Mouse (Mus musculus) forebrain, postnatal 0 days (tissue): ENCODE results near the gene Ppp2r5b. TPM values are rescaled to one million over a fixed set of nuclear protein-coding genes. Genes with fewer than 3 reads are reported as not detected.
A peak's percentile ranks its signal among the peaks of the same experiment; 100 is the strongest.

Experiments
- ATAC-seq: fragments of 200-750 bp; cut with Nextera tagmentation; 2 replicates; pipeline ENCODE4 v1.8.0; 2017; ENCODE audit warnings: mild to moderate bottlenecking, moderate library complexity
- DNase-seq: peaks from one replicate; pipeline ENCODE4 v3.0.0-alpha.2; 2015
- H3K27ac ChIP-seq: fragments of 300-500 bp; sonication (generic); 2 replicates; pipeline ENCODE4 v1.5.1; 2014; ENCODE audit warnings: low read depth, mild to moderate bottlenecking, antibody characterized with exemption, low read length, moderate library complexity, mixed read lengths
- H3K27me3 ChIP-seq: fragments of 300-500 bp; sonication (generic); 2 replicates; pipeline ENCODE4 v1.6.1; 2014; ENCODE audit warnings: mild to moderate bottlenecking, low read length, mixed read lengths; ENCODE audit not compliant: insufficient read depth
- H3K36me3 ChIP-seq: fragments of 300-500 bp; sonication (generic); 2 replicates; pipeline ENCODE4 v1.6.1; 2014; ENCODE audit warnings: mild to moderate bottlenecking, moderate library complexity; ENCODE audit not compliant: insufficient read depth
- H3K4me1 ChIP-seq: fragments of 300-500 bp; sonication (generic); 2 replicates; pipeline ENCODE4 v1.6.1; 2014; ENCODE audit warnings: antibody characterized with exemption; ENCODE audit not compliant: insufficient read depth
- H3K4me2 ChIP-seq: fragments of 300-500 bp; sonication (generic); 2 replicates; pipeline ENCODE4 v1.6.1; 2014; ENCODE audit warnings: low read depth, mild to moderate bottlenecking, moderate library complexity
- H3K4me3 ChIP-seq: fragments of 300-500 bp; sonication (generic); 2 replicates; pipeline ENCODE4 v1.5.1; 2014; ENCODE audit warnings: low read depth, low read length, mixed read lengths
- H3K9ac ChIP-seq: fragments of 300-500 bp; sonication (generic); 2 replicates; pipeline ENCODE4 v1.6.1; 2014; ENCODE audit warnings: mild to moderate bottlenecking
- H3K9me3 ChIP-seq: fragments of 300-500 bp; sonication (generic); 2 replicates; pipeline ENCODE4 v1.6.1; 2016; ENCODE audit warnings: low read length
- CTCF ChIP-seq: sonication (generic); IDR thresholded peaks from 2 replicates; pipeline ENCODE4 v1.5.1; 2016; ENCODE audit warnings: antibody characterized with exemption, control low read depth, low read depth
- WGBS: fragments of 180-500 bp; shearing (Covaris S2); extraction: QIAGEN DNeasy Blood & Tissue Kit; methylation state at CpG from one replicate; pipeline ENCODE4 v1.1.7; 2014; 5-methylcytosine and 5-hydroxymethylcytosine counted together
- polyA plus RNA-seq: library from polyadenylated mRNA; unstranded; fragments of >200 nt; fragmentation: Nextera tagmentation; extraction: Ambion mirVana; gene quantifications from 2 replicates; pipeline ENCODE4 v1.2.1, GENCODE M21; 2015
- total RNA-seq: library from RNA; depleted of rRNA; stranded (reverse); fragments of >200 nt; gene quantifications from 2 replicates; pipeline ENCODE4 v1.2.3, GENCODE M21; 2014

Ppp2r5b gene
- total and polyA plus RNA-seq, 2 experiments from 2014 or later: 159 to 203 TPM

- no peaks in the 10 kb centered on the region for H3K9me3 ChIP-seq
- peaks cover 45% of the 10 kb centered on the region for H3K36me3 ChIP-seq
- peak; percentile 57 for DNase-seq
- no peaks in the 10 kb centered on the region for H3K4me1 ChIP-seq
- WGBS: 57% methylated on average over 7 of the region's 7 CpGs
- ATAC-seq: peak; percentile 54
- no peak overlapping the region for H3K4me3 ChIP-seq
- peak; percentile 93 for TF ChIP-seq CTCF
- H3K4me2 ChIP-seq: no peak overlapping the region
- H3K27me3 ChIP-seq: no peaks in the 10 kb centered on the region
- no peak overlapping the region for H3K27ac ChIP-seq
- H3K9ac ChIP-seq: no peak overlapping the region
These were observed 26.6 kb upstream of the Ppp2r5b start for GRCm38 (mm10) chr19:6262222-6262621.

DNA sequence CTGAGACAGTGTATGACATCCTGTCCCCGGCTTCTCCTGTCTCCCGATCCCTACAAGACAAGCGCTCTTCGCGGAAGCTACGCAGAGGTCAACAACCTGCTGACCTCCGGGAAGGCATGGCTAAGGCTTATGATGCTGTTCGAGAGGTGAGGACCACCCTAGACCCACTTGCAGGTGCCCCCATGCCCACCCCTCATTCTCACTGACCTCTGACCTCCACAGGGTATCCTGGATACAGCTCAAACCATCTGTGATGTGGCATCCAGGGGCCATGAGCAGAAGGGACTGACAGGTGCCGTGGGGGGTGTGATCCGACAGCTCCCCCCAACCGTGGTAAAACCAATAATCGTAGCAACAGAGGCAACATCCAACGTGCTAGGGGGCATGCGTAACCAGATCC lies 25.7 kb upstream of the Ppp2r5b start:
- TF ChIP-seq CTCF: no peak
- H3K36me3 ChIP-seq: peaks cover 53% of the 10 kb centered on the region
- H3K27me3 ChIP-seq: no peaks in the 10 kb centered on the region
- H3K9me3 ChIP-seq: no peaks in the 10 kb centered on the region
- no peak for DNase-seq
- 94% methylated on average over 14 of the region's 14 CpGs for WGBS
- H3K9ac ChIP-seq: no peak overlapping the region
- ATAC-seq: no peak
- no peak overlapping the region for H3K27ac ChIP-seq
- no peak overlapping the region for H3K4me2 ChIP-seq
- no peak overlapping the region for H3K4me3 ChIP-seq
- H3K4me1 ChIP-seq: no peaks in the 10 kb centered on the region

- TF ChIP-seq CTCF: peak; percentile 51
- Histone ChIP-seq H3K36me3 (peaks cover 58% of the 10 kb centered on the region), H3K4me1 (no peaks in the 10 kb centered on the region), H3K4me3 (no peak overlapping the region), H3K27me3 (no peaks in the 10 kb centered on the region), H3K9me3 (no peaks in the 10 kb centered on the region), H3K4me2 (no peak overlapping the region), H3K9ac (no peak overlapping the region), H3K27ac (no peak overlapping the region)
- no peak for DNase-seq
- WGBS: 84% methylated on average over 4 of the region's 4 CpGs
- no peak for ATAC-seq
These were observed 25.3 kb upstream of the Ppp2r5b start for GRCm38 (mm10) chr19:6260946-6261345.

- no peak for ATAC-seq
- Histone ChIP-seq H3K4me1 (no peaks in the 10 kb centered on the region), H3K9me3 (no peaks in the 10 kb centered on the region), H3K4me3 (no peak overlapping the region), H3K36me3 (peaks cover 63% of the 10 kb centered on the region), H3K27ac (no peak overlapping the region), H3K9ac (no peak overlapping the region), H3K4me2 (no peak overlapping the region), H3K27me3 (no peaks in the 10 kb centered on the region)
- peak; percentile 36; the same call in 1 of the 2 replicates for TF ChIP-seq CTCF
- DNase-seq: peak; percentile 38
- WGBS: 73% methylated on average over 2 of the region's 2 CpGs
These were observed 24.8 kb upstream of the Ppp2r5b start for GRCm38 (mm10) chr19:6260428-6260827.

DNA sequence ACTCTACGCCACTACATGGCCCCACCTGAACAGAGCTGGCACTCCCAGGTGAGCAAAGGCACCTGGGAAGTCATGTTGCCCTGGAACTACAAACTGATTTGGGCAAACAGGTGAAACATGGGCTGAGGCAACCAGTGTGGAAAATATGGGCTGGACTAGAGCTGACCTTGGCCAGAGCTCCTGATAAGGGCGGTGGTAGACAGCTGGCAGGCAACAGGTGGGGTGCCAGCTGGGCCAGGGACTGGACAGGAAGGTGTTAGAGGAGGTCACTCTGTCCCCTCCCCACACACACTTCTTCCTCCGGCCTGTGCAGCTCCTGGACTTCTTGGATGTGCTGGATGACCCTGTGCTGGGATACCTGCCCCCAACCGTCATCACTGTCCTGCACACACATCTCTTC lies 17.3 kb upstream of the Ppp2r5b start:
- no peaks in the 10 kb centered on the region for H3K4me1 ChIP-seq
- no peak for DNase-seq
- no peak overlapping the region for H3K27ac ChIP-seq
- ATAC-seq: no peak
- no peak for TF ChIP-seq CTCF
- no peak overlapping the region for H3K4me3 ChIP-seq
- peaks cover 82% of the 10 kb centered on the region for H3K36me3 ChIP-seq
- 97% methylated on average over 4 of the region's 4 CpGs for WGBS
- H3K27me3 ChIP-seq: no peaks in the 10 kb centered on the region
- H3K4me2 ChIP-seq: no peak overlapping the region
- no peak overlapping the region for H3K9ac ChIP-seq
- no peaks in the 10 kb centered on the region for H3K9me3 ChIP-seq

- DNase-seq (no peak), ATAC-seq (no peak)
- Histone ChIP-seq H3K9ac (no peak overlapping the region), H3K9me3 (no peaks in the 10 kb centered on the region), H3K36me3 (peaks cover 66% of the 10 kb centered on the region), H3K4me2 (no peak overlapping the region), H3K27ac (no peak overlapping the region), H3K4me1 (0 out of 2 replicates have a peak, but pooled peaks cover under 1% of the 10 kb centered on the region), H3K27me3 (no peaks in the 10 kb centered on the region), H3K4me3 (no peak overlapping the region)
- TF ChIP-seq CTCF: no peak
- 94% methylated on average over 29 of the region's 29 CpGs for WGBS
These were observed 12.0 kb upstream of the Ppp2r5b start for GRCm38 (mm10) chr19:6247526-6248300.

- DNase-seq (no peak), ATAC-seq (no peak)
- Histone ChIP-seq H3K27ac (no peak overlapping the region), H3K27me3 (no peaks in the 10 kb centered on the region), H3K4me2 (no peak overlapping the region), H3K9me3 (no peaks in the 10 kb centered on the region), H3K36me3 (peaks cover 49% of the 10 kb centered on the region), H3K9ac (no peak overlapping the region), H3K4me1 (peaks cover 6% of the 10 kb centered on the region; the same call in 1 of the 2 replicates), H3K4me3 (no peak overlapping the region)
- TF ChIP-seq CTCF: no peak
- 51% methylated on average over 1 of the region's 1 CpGs for WGBS
These were observed 10.1 kb upstream of the Ppp2r5b start for GRCm38 (mm10) chr19:6245806-6246205.
